In genomic region chr3:88484597-88485316, GRCm38 (mm10) we compare ENCODE assay signal across 9 mouse cellular contexts. TPM values are rescaled to one million over a fixed set of nuclear protein-coding genes. Genes with fewer than 3 reads are reported as not detected.
DNase-seq lines count a peak whose midpoint lies in the region; ATAC-seq and TF ChIP-seq lines count a peak whose summit lies in the region.
"Had no signal": no experiment of that assay in that cellular context is flagged by ENCODE, and none has a peak within 500 bp of the region (broad histone marks: within the 10 kb centered on the region; RNA-seq: fewer than 3 reads in every experiment).

No protein-coding gene starts in this region.

- H3K9me3 ChIP-seq in kidney, postnatal 0 days (replicated peaks; ENCODE audit: low read length): no peaks in the 10 kb centered on the region
- H3K9me3 ChIP-seq in hindbrain, embryonic 12.5 days (replicated peaks): no peaks in the 10 kb centered on the region
- H3K9me3 ChIP-seq: liver, embryonic 13.5 days had no signal

- H3K27ac ChIP-seq in kidney, postnatal 0 days: no peak overlapping the region
- no peak overlapping the region for H3K27ac ChIP-seq in hindbrain, embryonic 12.5 days
- H3K27ac ChIP-seq: liver, embryonic 13.5 days had no signal

- H3K27me3 ChIP-seq in kidney, postnatal 0 days (ENCODE audit: insufficient read depth, low read length): no peaks in the 10 kb centered on the region
- peaks cover 63% of the 10 kb centered on the region for H3K27me3 ChIP-seq in hindbrain, embryonic 12.5 days

- no peak for TF ChIP-seq POLR2A in lung, adult 2 months (IDR thresholded peaks at IDR 0.05; ENCODE audit: borderline replicate concordance, extremely low read depth, low read depth, low read length)

- TF ChIP-seq CTCF in kidney, postnatal 0 days (IDR thresholded peaks at IDR 0.05; ENCODE audit: low read depth): no peak
- TF ChIP-seq CTCF in lung, adult 2 months (IDR thresholded peaks at IDR 0.05; ENCODE audit: insufficient read depth, low read length): no peak

- ATAC-seq in kidney, postnatal 0 days (replicated peaks; ENCODE audit: low FRiP score, low read depth): 0 out of 2 replicates have a peak, but pooled peaks have one; percentile 18
- ATAC-seq in common myeloid progenitor, adult 5-6 weeks (replicated peaks; ENCODE audit: low read depth, poor library complexity, severe bottlenecking): peak; percentile 31
- ATAC-seq in hindbrain, embryonic 12.5 days (ENCODE audit: low FRiP score): no peak

- 31% methylated on average over 39 of the region's 39 CpGs for WGBS in kidney, postnatal 0 days
- 14% methylated on average over 34 of the region's 39 CpGs for WGBS in hindbrain, embryonic 12.5 days
- WGBS in lung, adult 2 months: 68% methylated on average over 39 of the region's 39 CpGs

- peak; percentile 46 for DNase-seq in kidney, postnatal 0 days (ENCODE audit: low spot score)
- DNase-seq in kidney, postnatal 10 days: no peak
- peak; percentile 55 for DNase-seq in neural tube, embryonic 10.5 days (ENCODE audit: extremely low spot score, low spot score)
- DNase-seq in cerebellum, adult 9-11 months: no peak
- no peak for DNase-seq in frontal cortex, postnatal 14 days (ENCODE audit: low spot score in 2 of 2)
- no peak for DNase-seq in lung, adult 2 months
- DNase-seq: liver, embryonic 13.5 days had no signal

- H3K4me2 ChIP-seq in kidney, postnatal 0 days (ENCODE audit: low read length): peak overlapping the region; percentile 38; the same call in 1 of the 2 replicates
- peak overlapping the region; percentile 48 for H3K4me2 ChIP-seq in hindbrain, embryonic 12.5 days (replicated peaks)
- H3K4me2 ChIP-seq: liver, embryonic 13.5 days had no signal

- peaks cover 39% of the 10 kb centered on the region for H3K36me3 ChIP-seq in kidney, postnatal 0 days (ENCODE audit: insufficient read depth, low read length)
- H3K36me3 ChIP-seq in hindbrain, embryonic 12.5 days: no peaks in the 10 kb centered on the region

- no peak overlapping the region for H3K9ac ChIP-seq in kidney, postnatal 0 days (ENCODE audit: low read depth, low read length)
- peak overlapping the region; percentile 54 for H3K9ac ChIP-seq in hindbrain, embryonic 12.5 days
- H3K9ac ChIP-seq: liver, embryonic 13.5 days had no signal

- H3K4me1 ChIP-seq in kidney, postnatal 0 days (replicated peaks; ENCODE audit: insufficient read depth, low read length): peaks cover 11% of the 10 kb centered on the region
- peaks cover 16% of the 10 kb centered on the region for H3K4me1 ChIP-seq in hindbrain, embryonic 12.5 days
- H3K4me1 ChIP-seq in lung, adult 2 months (ENCODE audit: control insufficient read depth, insufficient read depth, low read length): peaks cover 5% of the 10 kb centered on the region

- no peak overlapping the region for H3K4me3 ChIP-seq in kidney, postnatal 0 days (replicated peaks; ENCODE audit: low read depth, low read length)
- peak overlapping the region; percentile 28 for H3K4me3 ChIP-seq in hindbrain, embryonic 12.5 days
- no peak overlapping the region for H3K4me3 ChIP-seq in lung, adult 2 months (replicated peaks; ENCODE audit: extremely low read depth, low read depth, low read length)
- H3K4me3 ChIP-seq: liver, embryonic 13.5 days had no signal

RNA-seq across cellular contexts. Expression of gene Sema4a, which starts 23.8 kb away (rescaled TPM):
- polyA plus RNA-seq in kidney, postnatal 0 days (2015; fragmentation: Nextera tagmentation; extraction: Ambion mirVana): 32.6 and 33.3 TPM in 2 replicates
- total RNA-seq in common myeloid progenitor, adult 5-6 weeks (2017): 2.5 and 4.7 TPM in 2 replicates
- polyA plus RNA-seq in hindbrain, embryonic 12.5 days (2016; fragmentation: Nextera tagmentation; extraction: Ambion mirVana): 17.1 and 18.4 TPM in 2 replicates
- 52.3 and 58.3 TPM in 2 replicates for polyA plus RNA-seq in lung, adult 2 months (2012; rRNA removed)

RNA-seq across cellular contexts. Expression of gene Lmna, which starts 25.0 kb away (rescaled TPM):
- 99.3 and 108 TPM in 2 replicates for polyA plus RNA-seq in kidney, postnatal 0 days (2015; fragmentation: Nextera tagmentation; extraction: Ambion mirVana)
- total RNA-seq in common myeloid progenitor, adult 5-6 weeks (2017): 19.3 and 25.6 TPM in 2 replicates
- polyA plus RNA-seq in hindbrain, embryonic 12.5 days (2016; fragmentation: Nextera tagmentation; extraction: Ambion mirVana): 48.9 and 61.6 TPM in 2 replicates
- polyA plus RNA-seq in lung, adult 2 months (2012; rRNA removed): 257 and 302 TPM in 2 replicates

RNA-seq across cellular contexts. Expression of gene Mex3a, which starts 47.4 kb away (rescaled TPM):
- 12.5 and 13.8 TPM in 2 replicates for polyA plus RNA-seq in kidney, postnatal 0 days (2015; fragmentation: Nextera tagmentation; extraction: Ambion mirVana)
- 7.2 and 9.6 TPM in 2 replicates for total RNA-seq in common myeloid progenitor, adult 5-6 weeks (2017)
- 44.2 and 44.5 TPM in 2 replicates for polyA plus RNA-seq in hindbrain, embryonic 12.5 days (2016; fragmentation: Nextera tagmentation; extraction: Ambion mirVana)
- polyA plus RNA-seq in lung, adult 2 months (2012; rRNA removed): 0.53 and 0.84 TPM in 2 replicates

RNA-seq across cellular contexts. Expression of gene Slc25a44, which starts 59.8 kb away (rescaled TPM):
- 17.1 and 17.7 TPM in 2 replicates for polyA plus RNA-seq in kidney, postnatal 0 days (2015; fragmentation: Nextera tagmentation; extraction: Ambion mirVana)
- 16.8 and 17.1 TPM in 2 replicates for total RNA-seq in common myeloid progenitor, adult 5-6 weeks (2017)
- polyA plus RNA-seq in hindbrain, embryonic 12.5 days (2016; fragmentation: Nextera tagmentation; extraction: Ambion mirVana): 24.9 and 25.9 TPM in 2 replicates
- 18.3 and 25.4 TPM in 2 replicates for polyA plus RNA-seq in lung, adult 2 months (2012; rRNA removed)

Comparison
In these comparisons a context has a peak if more than half of its experiments do, and no peak if none do; other contexts are left out.
1. DNase-seq: peak in kidney, postnatal 0 days (single experiment) and neural tube, embryonic 10.5 days (single experiment); none in kidney, postnatal 10 days (single experiment), cerebellum, adult 9-11 months (single experiment), frontal cortex, postnatal 14 days (0 of 2) and lung, adult 2 months (single experiment).